Mouse (Mus musculus) induced T-regulatory cell, adult 2 months (primary cell): Measurements from ENCODE around the gene Ano9.

Experiments
- DNase-seq: peaks from one replicate; pipeline ENCODE4 v3.0.0-alpha.2; 2012; ENCODE audit warnings: low read depth

Ano9 gene

DNA sequence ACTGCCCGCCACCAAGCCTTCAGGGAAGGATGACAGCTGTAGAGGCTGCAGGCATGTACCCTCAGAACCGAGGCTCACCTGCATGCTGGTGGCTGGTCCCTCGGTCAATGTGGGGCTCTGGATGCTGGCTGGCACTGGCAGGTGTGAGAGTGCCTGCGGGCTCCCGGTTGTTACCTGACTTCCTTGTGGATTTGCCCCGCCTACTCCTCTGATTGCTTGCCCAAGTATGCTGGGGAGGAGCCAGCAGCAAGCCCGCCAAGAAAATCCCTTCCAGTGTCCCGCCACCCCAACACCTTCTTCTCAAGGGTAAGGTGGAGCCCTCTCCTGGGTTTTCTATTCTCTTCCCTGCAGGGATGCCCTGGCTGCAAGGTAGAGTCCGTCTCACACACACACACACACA lies at the start of gene Ano9:
TSS of gene Ano9 (minus strand) at position 171 of the 400 bp plus-strand sequence.
- no peak for DNase-seq

DNA sequence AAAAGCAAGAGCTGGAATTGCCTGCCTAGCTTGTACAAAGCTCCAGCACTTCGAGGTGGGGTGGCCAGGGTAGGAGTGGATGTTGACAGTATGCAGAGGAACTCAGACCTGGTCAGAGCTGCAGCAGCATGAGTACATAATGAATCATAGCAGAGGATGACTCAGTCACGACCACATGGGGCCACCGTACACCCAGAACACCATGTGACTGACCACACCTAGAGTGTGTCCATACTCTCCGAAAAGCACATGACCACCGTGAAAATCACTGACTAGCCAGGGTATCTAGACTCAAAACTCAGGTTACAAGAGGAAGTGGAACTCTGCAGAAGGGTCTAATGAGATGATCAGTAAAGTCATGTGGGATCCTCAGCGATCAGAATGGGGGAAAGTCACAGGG lies 47.2 kb upstream of the Ano9 start:
- no peak for DNase-seq

DNA sequence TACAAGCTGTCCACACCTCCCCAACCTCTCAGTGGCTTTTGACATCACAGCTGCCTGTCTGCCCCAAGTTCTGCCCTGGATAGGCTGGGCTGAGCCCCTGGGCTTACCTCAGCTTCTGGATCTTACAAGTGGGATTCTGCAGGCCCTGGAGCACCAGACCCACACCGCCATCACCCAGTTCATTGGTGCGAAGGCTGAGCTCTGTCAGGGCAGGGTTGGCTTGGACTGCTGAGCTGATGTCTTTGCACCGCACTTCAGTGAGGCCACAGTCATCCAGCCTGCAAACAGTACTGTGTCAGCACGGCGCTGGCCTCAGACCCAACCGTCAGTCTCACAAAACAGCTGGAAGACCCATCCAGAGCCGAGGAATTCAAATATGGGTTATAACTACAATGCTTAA lies 46.8 kb upstream of the Ano9 start:
- no peak for DNase-seq

DNA sequence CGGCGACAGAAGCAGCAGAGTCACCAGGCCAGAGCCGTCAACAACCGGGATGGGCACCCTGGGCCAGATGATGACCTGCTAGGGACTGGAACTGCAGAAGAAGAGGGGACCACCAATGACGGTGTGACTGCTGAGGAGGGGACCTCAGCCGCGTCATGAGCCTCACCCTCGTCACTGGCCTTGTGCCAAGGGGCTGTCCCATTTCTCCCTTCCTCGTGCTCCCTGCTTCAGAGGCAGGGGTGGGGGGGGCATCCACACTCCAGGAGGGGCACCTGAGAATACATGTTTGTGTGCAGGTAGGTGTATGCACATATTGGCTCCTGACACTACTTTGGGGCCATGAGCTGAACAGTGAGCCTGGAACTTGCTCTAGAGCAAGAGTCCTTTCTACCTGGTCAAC lies 37.8 kb upstream of the Ano9 start:
- no peak for DNase-seq

DNA sequence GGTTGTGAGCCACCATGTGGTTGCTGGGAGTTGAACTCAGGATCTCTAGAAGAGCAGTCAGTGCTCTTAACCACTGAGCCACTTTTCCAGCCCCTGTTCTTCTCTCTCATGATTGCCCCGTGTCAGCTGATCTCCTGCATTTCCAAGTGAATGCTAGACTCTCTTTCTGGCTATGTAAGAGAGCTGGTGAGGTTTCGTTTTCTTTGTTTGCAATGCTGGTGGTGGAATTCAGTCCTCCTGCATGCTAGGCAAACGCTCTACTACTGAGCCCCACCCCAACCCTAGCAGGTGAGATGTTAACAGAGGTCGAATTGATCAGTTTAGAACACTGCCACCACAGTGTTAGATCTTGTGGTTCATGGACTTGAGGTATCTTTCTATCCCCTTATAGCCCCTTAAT lies 31.0 kb upstream of the Ano9 start:
- no peak for DNase-seq

DNA sequence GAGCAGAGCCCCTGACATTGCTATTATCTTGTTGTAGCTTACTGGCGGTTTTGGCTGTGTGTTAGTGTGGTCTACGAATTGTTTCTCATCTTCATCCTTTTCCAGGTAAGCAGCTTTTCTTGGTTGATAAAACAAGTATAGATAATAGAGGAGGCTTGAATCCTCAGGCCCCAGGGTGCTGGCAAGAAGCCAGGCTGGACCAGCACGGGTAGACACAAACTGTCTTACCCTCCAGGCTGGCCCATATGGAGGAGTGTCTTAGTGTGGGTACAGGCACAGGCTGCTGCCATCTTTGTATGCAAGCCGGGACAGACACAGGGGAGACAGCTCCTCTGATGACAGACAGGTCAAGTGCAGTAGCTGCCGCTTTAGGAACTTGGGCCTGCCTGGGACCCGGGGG lies 29.4 kb upstream of the Ano9 start:
- no peak for DNase-seq

DNA sequence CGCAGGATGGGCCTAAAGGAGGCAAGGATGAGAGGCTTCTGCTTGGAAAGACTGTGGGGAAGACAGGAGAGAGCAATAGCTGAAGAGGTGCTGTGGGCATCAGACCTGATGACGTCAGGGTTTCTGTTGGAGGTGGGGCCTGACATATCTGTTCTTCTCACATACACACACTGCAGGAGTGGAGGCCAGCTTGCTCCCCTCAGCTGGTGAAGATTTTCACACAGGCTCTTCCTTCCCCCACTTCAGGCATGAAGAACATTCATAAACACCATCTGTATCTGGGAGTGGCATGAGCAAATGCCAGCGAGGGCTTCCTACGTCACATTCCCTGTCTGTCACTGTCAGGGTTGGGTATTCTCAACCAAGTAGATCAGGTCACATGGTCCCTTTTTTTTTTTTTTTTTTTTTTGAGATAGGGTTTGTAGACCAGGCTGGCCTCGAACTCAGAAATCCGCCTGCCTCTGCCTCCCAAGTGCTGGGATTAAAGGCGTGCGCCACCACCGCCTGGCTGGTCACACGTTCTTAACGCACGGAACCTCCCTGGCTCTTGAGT lies 28.5 kb upstream of the Ano9 start:
- DNase-seq: no peak

DNA sequence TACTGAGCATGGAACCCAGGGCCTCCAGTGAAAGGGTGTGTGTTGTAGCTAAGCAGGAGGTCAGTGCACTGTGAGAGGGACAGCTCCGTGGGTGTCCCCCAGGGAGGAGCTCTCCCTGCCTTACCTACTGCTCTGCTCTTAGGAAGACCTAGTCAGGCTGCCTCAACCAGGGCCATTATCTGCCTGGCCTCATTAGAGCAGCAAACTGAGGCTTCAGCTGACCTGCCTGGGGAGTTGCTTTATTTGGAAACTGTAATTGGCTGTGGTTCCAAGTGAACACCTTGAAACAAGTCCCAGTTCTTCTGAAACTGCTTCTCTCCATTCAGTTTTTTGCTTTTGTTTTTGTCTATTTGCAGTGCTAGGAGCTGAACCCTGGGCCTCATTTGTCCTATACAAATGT lies 27.8 kb upstream of the Ano9 start:
- no peak for DNase-seq

DNA sequence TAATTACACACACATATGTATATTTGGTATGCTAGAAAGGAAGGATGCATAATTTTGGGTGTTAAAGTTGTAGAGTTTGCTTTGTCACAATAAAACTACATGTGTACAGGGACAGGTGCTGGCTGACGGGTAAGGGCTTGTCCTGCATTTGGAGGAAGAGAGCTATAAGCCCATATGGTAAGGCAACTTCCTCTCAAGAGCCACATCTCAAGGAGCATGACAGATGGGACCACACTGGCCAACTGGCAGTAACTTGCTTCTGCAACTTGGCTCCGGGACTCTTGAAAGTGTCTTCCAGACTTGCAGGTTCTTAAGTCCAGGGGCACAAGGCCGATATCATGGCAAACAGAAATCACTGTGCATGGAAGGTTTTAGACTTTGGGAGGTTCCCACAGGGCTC lies 27.0 kb upstream of the Ano9 start:
- no peak for DNase-seq

DNA sequence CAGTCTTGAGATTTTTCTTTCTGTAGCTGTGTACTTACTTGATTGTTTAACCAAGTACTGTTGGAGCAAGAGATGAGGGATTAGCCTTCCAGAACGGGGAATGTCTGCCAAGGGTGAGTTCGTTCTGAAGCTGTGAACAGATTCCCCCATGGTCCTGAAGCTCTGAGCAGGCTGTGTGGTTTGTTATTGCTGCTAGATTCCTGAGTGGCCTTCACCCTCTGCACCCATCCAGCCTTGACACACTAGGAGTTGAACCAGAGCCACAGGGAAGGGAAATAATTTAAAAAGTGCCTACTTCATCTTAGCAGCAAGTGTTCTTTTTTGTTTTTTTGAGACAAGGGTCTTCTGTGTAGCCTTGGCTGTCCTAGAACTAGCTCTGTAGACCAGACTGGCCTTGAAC lies 26.3 kb upstream of the Ano9 start:
- DNase-seq: no peak

DNA sequence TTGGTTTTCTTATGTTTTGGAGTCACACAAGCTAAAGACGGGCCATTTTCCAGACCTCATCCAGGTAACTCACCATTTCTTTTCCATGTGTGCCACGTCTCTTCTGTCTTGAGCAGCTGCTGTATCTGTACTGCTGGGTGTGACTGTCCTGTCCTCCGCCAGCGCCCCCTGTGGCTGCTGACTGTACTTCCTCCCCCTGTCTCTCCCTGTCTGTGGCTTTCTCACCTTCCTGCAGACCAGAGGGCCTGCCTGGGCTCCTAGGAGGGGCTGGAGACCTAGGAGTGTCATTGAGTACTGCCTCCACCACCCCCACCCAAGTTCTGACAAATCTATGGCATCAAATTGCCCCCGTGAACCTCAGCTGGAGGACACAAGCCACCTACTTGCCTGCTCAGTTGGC lies 25.5 kb upstream of the Ano9 start:
- peak; percentile 73 for DNase-seq

DNA sequence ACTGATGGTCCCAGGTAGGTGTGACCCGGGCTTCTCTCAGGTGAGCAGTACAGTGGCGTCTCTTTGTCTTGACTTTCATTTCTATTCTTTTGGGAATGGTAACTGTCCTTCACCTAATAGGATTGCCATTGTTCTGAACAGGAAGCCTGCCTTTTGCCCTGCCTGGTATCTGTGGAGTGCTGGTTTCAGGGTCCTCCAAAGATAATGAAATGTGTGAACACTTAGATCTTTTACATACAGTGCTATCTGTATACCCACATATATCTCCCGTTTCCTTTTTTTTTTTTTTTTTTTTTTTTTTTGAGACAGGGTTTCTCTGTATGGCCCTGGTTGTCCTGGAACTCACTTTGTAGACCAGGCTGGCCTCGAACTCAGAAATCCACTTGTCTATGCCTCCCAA lies 23.7 kb upstream of the Ano9 start:
- DNase-seq: no peak

DNA sequence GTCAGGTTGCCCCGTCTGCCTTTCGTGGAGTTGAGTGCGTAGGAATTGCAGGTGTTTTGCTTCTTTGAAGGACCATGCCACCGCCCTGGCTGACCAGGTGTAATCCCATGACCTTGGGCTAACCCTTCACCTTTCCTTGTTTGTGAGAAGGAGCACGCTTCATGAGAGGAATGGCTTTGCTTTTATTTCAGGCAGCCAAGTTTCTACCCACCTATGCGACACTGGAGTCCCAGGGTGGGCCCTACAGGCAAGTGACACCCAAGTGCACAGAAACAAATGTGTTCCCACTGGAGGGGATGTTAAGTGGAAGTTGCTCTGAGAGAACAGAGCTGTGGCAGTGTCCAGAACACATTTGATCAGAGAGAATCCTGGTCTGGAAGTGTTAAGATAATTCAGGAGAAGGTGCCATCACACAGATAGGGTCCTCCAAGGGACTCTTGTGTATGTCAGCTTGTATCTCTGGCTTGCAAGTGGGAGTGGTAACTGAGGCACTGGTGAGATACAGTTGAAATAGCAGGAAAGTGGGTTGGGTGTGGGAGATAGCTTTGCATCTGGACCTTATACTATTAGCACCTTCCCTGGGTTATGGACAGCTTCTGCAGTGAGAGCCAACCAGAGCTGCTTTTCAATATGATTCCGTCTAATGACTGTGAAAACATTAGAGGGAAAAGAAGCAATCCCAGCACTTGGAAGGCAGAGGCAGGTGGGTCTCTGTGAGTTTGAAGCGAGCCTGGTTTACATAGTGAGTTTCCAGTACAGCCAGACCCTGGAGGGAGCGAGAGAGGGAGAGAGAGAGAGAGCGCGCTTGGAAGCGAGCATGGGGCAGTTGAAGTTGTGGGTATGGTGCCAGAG lies 14.5 kb upstream of the Ano9 start:
- no peak for DNase-seq

DNA sequence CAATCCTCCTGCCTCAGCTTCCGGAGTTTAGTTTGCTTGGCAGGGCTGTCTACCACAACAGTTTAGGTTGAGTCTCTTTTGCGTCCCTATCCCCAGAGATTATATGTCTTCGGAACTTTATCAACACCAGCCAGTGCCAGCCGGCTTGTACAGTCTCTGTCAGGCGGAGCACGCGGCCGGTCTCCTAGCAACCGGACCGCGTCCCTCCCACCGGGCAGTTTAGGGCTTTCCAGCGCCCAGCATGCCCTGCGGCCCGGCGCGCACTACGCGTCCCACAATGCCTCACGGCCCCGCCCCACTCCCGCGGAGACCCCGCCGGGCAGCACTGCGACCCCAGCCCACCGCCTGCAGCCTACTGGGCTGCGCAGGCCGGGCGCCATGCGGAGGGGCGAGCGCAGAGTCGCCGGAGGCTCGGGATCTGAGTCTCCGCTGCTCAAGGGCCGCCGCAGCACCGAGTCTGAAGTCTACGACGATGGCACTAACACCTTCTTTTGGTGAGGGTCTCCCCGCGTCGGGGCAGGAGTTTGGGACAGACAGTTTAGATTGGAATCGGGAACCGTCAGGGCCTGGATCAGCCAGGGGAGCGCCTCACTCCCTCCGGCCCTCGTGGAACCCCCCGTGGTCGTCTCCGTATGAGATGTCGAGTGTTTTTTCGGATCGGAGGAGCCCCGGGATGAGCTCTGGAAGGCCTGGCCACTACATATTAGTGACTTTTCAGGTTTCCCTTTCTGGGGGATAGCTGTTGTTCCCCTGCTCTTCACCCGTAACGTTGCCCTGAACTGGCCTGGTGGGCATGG lies 13.6 kb upstream of the Ano9 start:
- DNase-seq: peak; percentile 92

DNA sequence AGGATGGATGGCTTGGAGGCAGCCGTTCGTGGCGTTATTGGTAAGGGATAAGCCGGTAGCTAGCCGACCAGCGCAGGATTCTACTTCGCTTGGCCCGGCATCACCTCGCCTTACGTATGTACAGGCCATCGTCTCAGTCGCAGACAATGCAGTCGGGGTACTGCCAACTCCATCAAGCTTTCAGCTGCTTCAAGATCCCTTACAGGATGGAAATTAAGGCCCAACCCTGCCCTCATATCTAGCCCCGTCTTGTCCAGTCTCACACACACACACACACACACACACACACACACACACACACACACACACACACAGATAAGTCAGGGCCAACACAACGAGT lies 5.9 kb upstream of the Ano9 start:
- no peak for DNase-seq

DNA sequence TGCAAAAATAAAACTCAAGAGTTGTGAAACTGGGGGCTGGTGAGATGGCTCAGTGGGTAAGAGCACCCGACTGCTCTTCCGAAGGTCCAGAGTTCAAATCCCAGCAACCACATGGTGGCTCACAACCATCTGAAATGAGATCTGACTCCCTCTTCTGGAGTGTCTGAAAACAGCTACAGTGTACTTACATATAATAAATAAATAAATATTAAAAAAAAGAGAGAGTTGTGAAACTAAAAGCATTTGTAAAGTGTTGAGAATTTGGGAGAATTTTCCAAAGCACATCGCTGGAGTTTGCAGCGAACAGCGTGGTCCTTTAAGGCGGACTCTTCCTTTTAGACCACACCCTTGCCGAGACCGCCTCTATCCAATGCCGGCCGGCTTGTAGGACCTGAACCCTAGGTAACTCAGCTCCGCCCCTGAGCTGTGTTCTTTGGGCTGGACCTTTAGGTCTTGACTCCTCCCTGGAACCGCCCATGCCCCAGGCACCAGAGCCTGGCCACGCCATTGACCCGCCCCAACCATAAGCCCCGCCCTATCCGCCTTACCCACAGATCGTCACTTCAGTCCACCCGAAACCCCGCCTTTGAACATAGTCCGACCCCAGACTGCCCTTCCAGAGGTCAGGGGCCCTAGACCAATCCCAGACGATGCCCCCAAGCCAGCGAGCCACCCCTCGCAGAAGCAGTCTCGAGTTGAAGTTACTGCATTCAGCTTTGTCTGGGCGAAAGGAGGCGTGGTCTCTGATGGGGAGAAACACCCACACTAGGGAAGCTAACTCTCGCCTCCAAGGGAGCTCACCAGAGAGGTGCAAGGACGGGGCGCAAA lies 5.3 kb upstream of the Ano9 start:
- peak; percentile 99 for DNase-seq

DNA sequence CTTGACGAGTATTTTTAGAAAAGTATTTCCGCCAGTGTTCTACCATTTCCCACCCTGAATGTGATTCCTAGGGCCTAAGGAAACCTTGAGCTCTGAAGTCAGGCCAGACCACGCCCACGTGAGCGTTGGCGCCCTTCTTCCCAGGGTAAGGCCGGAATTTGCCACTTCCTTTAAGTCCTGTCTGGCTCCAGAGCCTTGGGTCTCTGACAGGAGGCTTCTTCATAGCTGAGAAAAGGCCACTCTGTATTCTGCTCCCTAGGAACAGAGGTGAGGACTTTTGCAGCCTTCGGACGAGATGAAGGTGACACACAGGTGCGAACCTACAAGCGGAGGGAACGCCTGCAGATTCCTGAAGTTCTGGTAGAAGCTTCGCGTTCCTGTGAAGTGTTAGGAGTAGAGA lies 4.6 kb upstream of the Ano9 start, which contains the start of gene Ptdss2:
TSS of gene Ptdss2 (plus strand) at position 138 of the 400 bp plus-strand sequence.
- peak; percentile 37 for DNase-seq

DNA sequence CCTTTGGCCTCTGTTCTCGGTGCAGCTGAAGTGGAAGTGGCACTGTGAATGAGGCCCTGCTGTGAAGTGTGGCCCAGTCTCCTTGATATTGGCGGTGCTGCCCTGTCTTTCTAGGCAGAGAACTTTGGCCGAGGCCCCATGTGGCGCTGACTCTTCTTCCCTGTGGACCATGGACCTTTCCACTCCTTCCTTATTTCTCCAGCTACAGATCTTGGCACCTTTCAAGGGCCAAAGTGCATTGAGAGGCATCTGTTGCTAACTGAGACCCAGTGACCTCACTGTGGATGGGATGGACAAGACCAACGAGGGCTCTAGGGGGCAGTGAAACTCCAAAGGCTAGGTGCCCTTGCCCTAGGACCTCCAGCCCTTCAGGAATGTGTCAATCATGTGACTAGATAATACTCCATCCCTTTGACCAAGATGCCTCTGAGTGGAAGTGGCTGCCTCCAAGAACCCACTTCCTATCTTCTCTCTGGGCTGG lies 3.5 kb upstream of the Ano9 start:
- no peak for DNase-seq

DNA sequence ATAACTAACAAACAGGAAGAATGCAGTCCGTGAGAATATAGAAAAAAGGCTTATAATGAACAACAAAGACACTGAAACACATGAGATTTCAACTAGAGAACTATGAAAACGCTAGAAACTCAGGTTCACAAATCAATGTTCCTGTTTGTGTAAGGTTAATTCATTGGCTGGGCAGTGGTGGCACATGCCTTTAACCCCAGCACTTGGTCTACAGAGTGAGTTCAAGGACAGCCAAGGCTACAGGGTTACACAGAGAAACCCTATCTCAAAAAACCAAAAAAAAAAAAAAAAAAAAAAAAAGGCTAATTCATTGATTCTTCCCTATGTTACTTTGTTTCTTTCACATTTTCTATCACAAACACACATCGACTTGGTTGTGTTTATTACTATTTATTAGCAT lies 3.0 kb upstream of the Ano9 start:
- no peak for DNase-seq

DNA sequence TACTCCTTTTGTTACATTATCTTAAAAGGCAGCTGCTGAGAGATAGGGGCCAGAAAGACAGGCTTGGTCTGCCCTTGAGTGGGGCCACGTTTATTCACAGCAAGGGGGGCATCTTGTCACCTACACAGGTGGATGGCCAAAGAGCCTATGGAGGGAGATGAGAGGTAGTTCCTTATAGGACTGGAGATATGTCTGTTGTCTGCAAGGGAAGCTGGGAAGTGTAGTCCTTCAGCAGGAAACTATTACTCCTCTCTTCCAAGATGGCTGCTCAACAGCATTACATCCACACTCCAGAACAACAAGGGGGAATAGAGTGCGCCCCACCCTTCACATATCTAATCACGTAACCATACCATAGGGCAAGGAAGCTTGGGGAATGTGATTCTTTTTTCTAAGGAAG lies 1.9 kb upstream of the Ano9 start:
- DNase-seq: no peak

DNA sequence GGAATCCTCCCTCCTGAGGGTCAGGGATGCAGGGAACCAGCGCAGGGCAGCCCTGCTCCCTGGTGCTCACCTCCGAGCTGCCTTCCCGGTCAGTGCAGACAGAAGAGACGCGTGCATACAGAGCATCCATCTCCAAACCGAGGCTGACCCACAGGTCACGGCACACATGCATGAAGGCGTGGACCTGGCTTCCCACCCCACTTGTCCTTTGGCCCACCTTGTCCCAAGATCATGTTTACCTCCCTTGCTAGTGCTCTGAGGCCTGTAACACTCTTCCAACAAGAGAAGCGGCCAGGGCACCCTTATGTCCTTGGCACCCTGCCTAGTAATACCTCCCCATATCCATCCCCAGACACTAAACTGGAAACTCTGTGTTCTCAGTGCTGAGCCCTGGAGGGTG lies 1.7 kb downstream of the Ano9 start:
- no peak for DNase-seq

DNA sequence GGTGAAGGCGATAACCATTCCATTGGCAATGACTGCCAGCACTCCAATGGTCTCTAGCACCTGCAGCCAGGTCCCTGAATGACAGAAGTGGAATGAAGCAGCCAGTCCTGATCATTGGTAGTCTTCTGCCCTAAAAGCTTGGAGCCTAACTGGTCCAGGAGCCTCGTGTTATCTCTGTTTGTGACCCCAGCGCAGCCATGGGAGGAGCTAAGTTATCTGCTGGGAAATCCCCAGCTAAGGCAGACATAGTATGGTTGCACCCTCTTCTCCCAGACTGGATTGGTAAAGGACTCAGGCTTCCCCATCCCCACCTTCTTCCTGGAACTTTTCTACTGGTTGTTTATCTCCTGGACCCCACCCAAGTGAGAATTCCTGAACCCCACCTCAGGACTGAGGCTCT lies 14.4 kb downstream of the Ano9 start:
- DNase-seq: peak; percentile 24
